Mouse (Mus musculus): Measurements from ENCODE around the gene Cd300lg. TPM values are rescaled to one million over a fixed set of nuclear protein-coding genes. Genes with fewer than 3 reads are reported as not detected.

The Cd300lg gene
- polyA plus RNA-seq, 2 experiments, result 0.38 to 0.56 TPM

GRCm38 (mm10) chr11:102073722-102074121, 32.4 kb downstream of the Cd300lg start:
- H3K9ac ChIP-seq (replicated peaks), result no peak overlapping the region
- DNase-seq (ENCODE audit: low read depth in 3 of 3, low spot score in 3 of 3) (no peak), ATAC-seq (ENCODE audit: insufficient read depth) (no peak)
- peaks cover 0 to 2% of the 10 kb centered on the region in 2 experiments; a peak in 1 of 4 replicates for H3K4me1 ChIP-seq (replicated peaks; ENCODE audit: control insufficient read depth in 2 of 2, insufficient read depth in 2 of 2, low read length in 1 of 2)
- 82% methylated on average over 14 of the region's 14 CpGs for WGBS (ENCODE audit: insufficient replicate concordance)
- H3K36me3 ChIP-seq (replicated peaks; ENCODE audit: control insufficient read depth, insufficient read depth, low read depth), result no peaks in the 10 kb centered on the region; the same call in 1 of the 2 replicates
- H3K27ac ChIP-seq, result no peak overlapping the region
- TF ChIP-seq CTCF (IDR thresholded peaks at IDR 0.05; ENCODE audit: low read depth), result no peak
- H3K27me3 ChIP-seq (ENCODE audit: control insufficient read depth, insufficient read depth, low read length), result no peaks in the 10 kb centered on the region; the same call in 1 of the 2 replicates
- H3K9me3 ChIP-seq (ENCODE audit: control insufficient read depth, low read length), result no peaks in the 10 kb centered on the region
- no peak overlapping the region for H3K4me2 ChIP-seq (ENCODE audit: low read depth)
- H3K4me3 ChIP-seq (ENCODE audit: insufficient read depth in 1 of 2, low read depth in 2 of 2, low read length in 2 of 2), result no peak overlapping the region

GRCm38 (mm10) chr11:102082322-102082721, 41.0 kb downstream of the Cd300lg start:
- H3K9ac ChIP-seq (replicated peaks), result no peak overlapping the region; the same call in none of the 2 replicates
- peak overlapping the region; percentile 25 to 30; a peak in 3 of 4 replicates for H3K4me3 ChIP-seq (ENCODE audit: insufficient read depth in 1 of 2, low read depth in 2 of 2, low read length in 2 of 2)
- ATAC-seq (ENCODE audit: insufficient read depth), result peak; percentile 65; the same call in 1 of the 2 replicates

GRCm38 (mm10) chr11:102083193-102083592, 41.9 kb downstream of the Cd300lg start:
- H3K4me3 ChIP-seq (ENCODE audit: insufficient read depth in 1 of 2, low read depth in 2 of 2, low read length in 2 of 2), result no peak overlapping the region
- TF ChIP-seq CTCF (IDR thresholded peaks at IDR 0.05; ENCODE audit: low read depth) (no peak), EP300 (IDR thresholded peaks at IDR 0.05; ENCODE audit: low read depth) (no peak)
- no peak overlapping the region for H3K4me2 ChIP-seq (ENCODE audit: low read depth)
- H3K36me3 ChIP-seq (replicated peaks; ENCODE audit: control insufficient read depth, insufficient read depth, low read depth), result peaks cover 7% of the 10 kb centered on the region
- no peak overlapping the region for H3K9ac ChIP-seq (replicated peaks)
- H3K27me3 ChIP-seq (ENCODE audit: control insufficient read depth, insufficient read depth, low read length), result no peaks in the 10 kb centered on the region
- DNase-seq (ENCODE audit: low read depth in 3 of 3, low spot score in 3 of 3) (no peak), ATAC-seq (ENCODE audit: insufficient read depth) (no peak)
- no peak overlapping the region for H3K27ac ChIP-seq
- H3K4me1 ChIP-seq (replicated peaks; ENCODE audit: control insufficient read depth in 2 of 2, insufficient read depth in 2 of 2, low read length in 1 of 2), result peaks cover 6 to 11% of the 10 kb centered on the region in 2 experiments
- 67% methylated on average over 4 of the region's 4 CpGs for WGBS (ENCODE audit: insufficient replicate concordance)
- no peaks in the 10 kb centered on the region for H3K9me3 ChIP-seq (ENCODE audit: control insufficient read depth, low read length)

More at GRCm38 (mm10) chr11:102082322-102082721, 41.0 kb downstream of the Cd300lg start:
- Histone ChIP-seq H3K4me1 (replicated peaks; ENCODE audit: control insufficient read depth in 2 of 2, insufficient read depth in 2 of 2, low read length in 1 of 2) (peaks cover 6 to 11% of the 10 kb centered on the region in 2 experiments), H3K36me3 (replicated peaks; ENCODE audit: control insufficient read depth, insufficient read depth, low read depth) (peaks cover 7% of the 10 kb centered on the region), H3K27me3 (ENCODE audit: control insufficient read depth, insufficient read depth, low read length) (no peaks in the 10 kb centered on the region), H3K4me2 (ENCODE audit: low read depth) (peak overlapping the region; percentile 61), H3K27ac (no peak overlapping the region), H3K9me3 (ENCODE audit: control insufficient read depth, low read length) (no peaks in the 10 kb centered on the region)
- TF ChIP-seq EP300 (IDR thresholded peaks at IDR 0.05; ENCODE audit: low read depth), result no peak
- no peak for TF ChIP-seq CTCF (IDR thresholded peaks at IDR 0.05; ENCODE audit: low read depth)
- DNase-seq (ENCODE audit: low read depth in 3 of 3, low spot score in 3 of 3), result no peak
- under 1% methylated on average over 18 of the region's 18 CpGs for WGBS (ENCODE audit: insufficient replicate concordance)

- no peak overlapping the region for H3K27ac ChIP-seq
- no peaks in the 10 kb centered on the region for H3K9me3 ChIP-seq (ENCODE audit: control insufficient read depth, low read length)
- no peak overlapping the region for H3K9ac ChIP-seq (replicated peaks)
- peaks cover 6 to 15% of the 10 kb centered on the region in 2 experiments for H3K4me1 ChIP-seq (replicated peaks; ENCODE audit: control insufficient read depth in 2 of 2, insufficient read depth in 2 of 2, low read length in 1 of 2)
- H3K36me3 ChIP-seq (replicated peaks; ENCODE audit: control insufficient read depth, insufficient read depth, low read depth), result peaks cover 7% of the 10 kb centered on the region
- ATAC-seq (ENCODE audit: insufficient read depth) (no peak), DNase-seq (ENCODE audit: low read depth in 3 of 3, low spot score in 3 of 3) (no peak)
- no peaks in the 10 kb centered on the region for H3K27me3 ChIP-seq (ENCODE audit: control insufficient read depth, insufficient read depth, low read length)
- WGBS (ENCODE audit: insufficient replicate concordance), result 77% methylated on average over 7 of the region's 7 CpGs
- no peak overlapping the region for H3K4me2 ChIP-seq (ENCODE audit: low read depth)
- TF ChIP-seq CTCF (IDR thresholded peaks at IDR 0.05; ENCODE audit: low read depth) (no peak), EP300 (IDR thresholded peaks at IDR 0.05; ENCODE audit: low read depth) (no peak)
- H3K4me3 ChIP-seq (ENCODE audit: insufficient read depth in 1 of 2, low read depth in 2 of 2, low read length in 2 of 2), result no peak overlapping the region
Observed at GRCm38 (mm10) chr11:102084159-102084558, 42.9 kb downstream of the Cd300lg start.

GRCm38 (mm10) chr11:102086331-102086730, 45.0 kb downstream of the Cd300lg start:
- Histone ChIP-seq H3K9ac (replicated peaks) (peak overlapping the region; percentile 98), H3K36me3 (replicated peaks; ENCODE audit: control insufficient read depth, insufficient read depth, low read depth) (peaks cover 2% of the 10 kb centered on the region; the same call in 1 of the 2 replicates), H3K4me2 (ENCODE audit: low read depth) (peak overlapping the region; percentile 90), H3K4me1 (replicated peaks; ENCODE audit: control insufficient read depth in 2 of 2, insufficient read depth in 2 of 2, low read length in 1 of 2) (peaks cover 16 to 25% of the 10 kb centered on the region in 2 experiments), H3K4me3 (ENCODE audit: insufficient read depth in 1 of 2, low read depth in 2 of 2, low read length in 2 of 2) (peak overlapping the region; percentile 92 to 95), H3K27ac (no peak overlapping the region; the same call in 1 of the 2 replicates), H3K9me3 (ENCODE audit: control insufficient read depth, low read length) (no peaks in the 10 kb centered on the region), H3K27me3 (ENCODE audit: control insufficient read depth, insufficient read depth, low read length) (no peaks in the 10 kb centered on the region)
- 22% methylated on average over 3 of the region's 3 CpGs for WGBS (ENCODE audit: insufficient replicate concordance)
- DNase-seq (ENCODE audit: low read depth in 3 of 3, low spot score in 3 of 3) (no peak), ATAC-seq (ENCODE audit: insufficient read depth) (no peak)
- TF ChIP-seq CTCF (IDR thresholded peaks at IDR 0.05; ENCODE audit: low read depth), result peak; percentile 48
- no peak for TF ChIP-seq EP300 (IDR thresholded peaks at IDR 0.05; ENCODE audit: low read depth)
